14 mouse cellular contexts compared by ENCODE assay signal in genomic region chr3:104660522-104660921, GRCm38 (mm10). TPM values are rescaled to one million over a fixed set of nuclear protein-coding genes. Genes with fewer than 3 reads are reported as not detected.
DNase-seq lines count a peak whose midpoint lies in the region; ATAC-seq and TF ChIP-seq lines count a peak whose summit lies in the region.
"Had no signal": no experiment of that assay in that cellular context is flagged by ENCODE, and none has a peak within 500 bp of the region (broad histone marks: within the 10 kb centered on the region; RNA-seq: fewer than 3 reads in every experiment).

No protein-coding gene starts in this region.

- no peak for TF ChIP-seq POLR2A in liver, adult 2 months (IDR thresholded peaks at IDR 0.05; ENCODE audit: extremely low read depth, insufficient read depth, low read length)
- no peak for TF ChIP-seq POLR2A in thymus, adult 2 months (IDR thresholded peaks at IDR 0.05; ENCODE audit: control insufficient read depth, extremely low read depth, insufficient read depth, low read length, poor library complexity)

- H3K4me3 ChIP-seq in liver, adult 2 months (ENCODE audit: insufficient read depth, low read depth, low read length), result no peak overlapping the region
- no peak overlapping the region for H3K4me3 ChIP-seq in stomach, embryonic 16.5 days (replicated peaks; ENCODE audit: low read length)
- H3K4me3 ChIP-seq in thymus, adult 2 months (ENCODE audit: control insufficient read depth, insufficient read depth, low read length), result no peak overlapping the region
- H3K4me3 ChIP-seq: forebrain, embryonic 12.5 days; hindbrain, embryonic 15.5 days; midbrain, embryonic 13.5 days; neural tube, embryonic 12.5 days had no signal

- no peak for TF ChIP-seq CTCF in liver, adult 2 months (IDR thresholded peaks at IDR 0.05; ENCODE audit: low read depth, low read length)
- TF ChIP-seq CTCF in thymus, adult 2 months (IDR thresholded peaks at IDR 0.05; ENCODE audit: borderline replicate concordance, control insufficient read depth, extremely low read depth, insufficient read depth, low read length, poor library complexity), result no peak

- H3K79me2 ChIP-seq in liver, adult 2 months (ENCODE audit: control insufficient read depth, insufficient read depth, low read length), result no peaks in the 10 kb centered on the region

- no peak overlapping the region for H3K4me2 ChIP-seq in stomach, embryonic 16.5 days (ENCODE audit: low read depth, low read length)
- H3K4me2 ChIP-seq: forebrain, embryonic 12.5 days; hindbrain, embryonic 15.5 days; midbrain, embryonic 13.5 days; neural tube, embryonic 12.5 days had no signal

- DNase-seq in adrenal gland, postnatal 10 days, result peak; percentile 59
- DNase-seq in adrenal gland, adult 18-20 months (ENCODE audit: low spot score in 2 of 2), result no peak
- DNase-seq in liver, adult 2 months (ENCODE audit: extremely low read depth, low read depth, low spot score), result peak; percentile 81
- no peak for DNase-seq in liver
- DNase-seq in kidney, postnatal 10 days, result peak; percentile 80
- DNase-seq in spleen, postnatal 36 days (ENCODE audit: low spot score in 2 of 2), result no peak
- no peak for DNase-seq in thymus, adult 2 months
- DNase-seq: lung, postnatal 10 days; right cerebral cortex, adult 18-20 months had no signal

- 29% methylated on average over 3 of the region's 3 CpGs for WGBS in liver, adult 2 months
- 50% methylated on average over 3 of the region's 3 CpGs for WGBS in stomach, embryonic 16.5 days
- WGBS in thymus, adult 2 months, result 97% methylated on average over 3 of the region's 3 CpGs

- no peak overlapping the region for H3K9ac ChIP-seq in liver, adult 2 months (ENCODE audit: low read depth, low read length)
- H3K9ac ChIP-seq in stomach, embryonic 16.5 days (ENCODE audit: low read length), result no peak overlapping the region
- H3K9ac ChIP-seq: forebrain, embryonic 12.5 days; hindbrain, embryonic 15.5 days; midbrain, embryonic 13.5 days; neural tube, embryonic 12.5 days had no signal

- peak; percentile 82 for ATAC-seq in stomach, embryonic 16.5 days (ENCODE audit: insufficient read depth, low FRiP score)
- ATAC-seq: midbrain, embryonic 13.5 days had no signal

- no peaks in the 10 kb centered on the region for H3K27me3 ChIP-seq in liver, adult 2 months (ENCODE audit: control insufficient read depth, insufficient read depth, low read length)
- H3K27me3 ChIP-seq in stomach, embryonic 16.5 days (ENCODE audit: control insufficient read depth, insufficient read depth, low read length), result no peaks in the 10 kb centered on the region
- H3K27me3 ChIP-seq in thymus, adult 2 months (ENCODE audit: control insufficient read depth, insufficient read depth, low read length), result no peaks in the 10 kb centered on the region
- H3K27me3 ChIP-seq: forebrain, embryonic 12.5 days; hindbrain, embryonic 15.5 days; midbrain, embryonic 13.5 days; neural tube, embryonic 12.5 days had no signal

- H3K27ac ChIP-seq in liver, adult 2 months (replicated peaks; ENCODE audit: insufficient read depth, low read depth, low read length), result no peak overlapping the region
- H3K27ac ChIP-seq in stomach, embryonic 16.5 days (ENCODE audit: low read length), result no peak overlapping the region
- H3K27ac ChIP-seq in thymus, adult 2 months (ENCODE audit: control insufficient read depth, insufficient read depth, low read length), result no peak overlapping the region
- H3K27ac ChIP-seq: forebrain, embryonic 12.5 days; hindbrain, embryonic 15.5 days; midbrain, embryonic 13.5 days; neural tube, embryonic 12.5 days had no signal

- H3K9me3 ChIP-seq in stomach, embryonic 16.5 days (replicated peaks; ENCODE audit: control insufficient read depth, low read length), result no peaks in the 10 kb centered on the region
- H3K9me3 ChIP-seq: forebrain, embryonic 12.5 days; hindbrain, embryonic 15.5 days; midbrain, embryonic 13.5 days; neural tube, embryonic 12.5 days had no signal

- H3K4me1 ChIP-seq in liver, adult 2 months (ENCODE audit: control insufficient read depth, insufficient read depth, low read length), result peaks cover 5% of the 10 kb centered on the region
- peaks cover 14% of the 10 kb centered on the region for H3K4me1 ChIP-seq in stomach, embryonic 16.5 days (ENCODE audit: control insufficient read depth, insufficient read depth, low read length)
- no peaks in the 10 kb centered on the region for H3K4me1 ChIP-seq in thymus, adult 2 months (replicated peaks; ENCODE audit: control insufficient read depth, insufficient read depth, low read length)
- H3K4me1 ChIP-seq: hindbrain, embryonic 15.5 days; neural tube, embryonic 12.5 days had no signal

- peaks cover 12% of the 10 kb centered on the region for H3K36me3 ChIP-seq in liver, adult 2 months (ENCODE audit: control insufficient read depth, insufficient read depth, low read length)
- no peaks in the 10 kb centered on the region for H3K36me3 ChIP-seq in stomach, embryonic 16.5 days (ENCODE audit: control insufficient read depth, insufficient read depth, low read length)
- H3K36me3 ChIP-seq in thymus, adult 2 months (ENCODE audit: control insufficient read depth, insufficient read depth, low read length), result peaks cover 21% of the 10 kb centered on the region
- H3K36me3 ChIP-seq: hindbrain, embryonic 15.5 days; neural tube, embryonic 12.5 days had no signal

RNA-seq across cellular contexts. Expression of gene Slc16a1, which starts 22.1 kb away (rescaled TPM):
- 100 to 1,000 TPM; 104 to 117 TPM for total RNA-seq in adrenal gland, postnatal 10 days (2021)
- total RNA-seq in adrenal gland, adult 18-20 months (2021), result 100 to 1,000 TPM in 1 of 2 experiments, 10 to 100 TPM in 1; 49.3 to 122 TPM
- 34.2 and 41.3 TPM in 2 replicates for total RNA-seq in liver, adult 2 months (2014; rRNA removed)
- 30.8 and 35.4 TPM in 2 replicates for polyA plus RNA-seq in liver, adult 2 months (2012; rRNA removed)
- polyA plus RNA-seq in stomach, embryonic 16.5 days (2015; fragmentation: Nextera tagmentation; extraction: Ambion mirVana), result 36.6 and 36.8 TPM in 2 replicates
- polyA plus RNA-seq in thymus, adult 2 months (2012; rRNA removed), result 54.9 and 80.5 TPM in 2 replicates

Comparison
In these comparisons a context has a peak if more than half of its experiments do, and no peak if none do; other contexts are left out.
1. DNase-seq: peak in adrenal gland, postnatal 10 days (single experiment), liver, adult 2 months (single experiment) and kidney, postnatal 10 days (single experiment); none in adrenal gland, adult 18-20 months (0 of 2), liver (single experiment), spleen, postnatal 36 days (0 of 2) and thymus, adult 2 months (single experiment).